Mouse (Mus musculus) brain, embryonic 18.5 days (tissue): ENCODE measurements around the gene Zfp106.

Source experiments
- DNase-seq: peaks from one replicate; pipeline ENCODE4 v3.0.0-alpha.2; 2012; ENCODE audit warnings: low read depth, low spot score

The Zfp106 gene

GRCm38 (mm10) chr2:120476277-120477087, 87.2 kb downstream of the Zfp106 start:
- no peak for DNase-seq

GRCm38 (mm10) chr2:120470856-120471255, 92.8 kb downstream of the Zfp106 start:
- DNase-seq: no peak

- no peak for DNase-seq
Measured at GRCm38 (mm10) chr2:120469715-120470114, 93.9 kb downstream of the Zfp106 start.

GRCm38 (mm10) chr2:120469220-120469619, 94.4 kb downstream of the Zfp106 start:
- DNase-seq: no peak

DNA sequence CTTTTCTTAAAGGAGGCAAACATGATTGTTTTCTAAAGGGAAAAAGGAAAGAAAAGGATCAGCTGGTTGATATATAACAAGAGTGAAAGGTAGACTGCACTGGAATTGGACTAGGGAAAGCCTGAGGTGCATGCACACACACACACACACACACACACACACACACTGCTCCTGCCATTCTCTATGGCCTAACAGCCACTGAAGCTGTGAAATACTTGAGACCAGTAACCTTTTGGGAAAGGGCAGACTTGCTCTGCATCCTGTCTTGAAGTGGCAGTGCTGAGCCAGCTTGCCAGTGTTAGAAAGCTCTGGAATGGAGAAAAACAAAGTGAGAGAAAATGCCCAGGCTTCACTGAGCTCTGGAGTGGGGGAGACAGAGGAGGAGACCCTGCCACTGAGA, 95.6 kb downstream of the Zfp106 start:
- DNase-seq: no peak

DNA sequence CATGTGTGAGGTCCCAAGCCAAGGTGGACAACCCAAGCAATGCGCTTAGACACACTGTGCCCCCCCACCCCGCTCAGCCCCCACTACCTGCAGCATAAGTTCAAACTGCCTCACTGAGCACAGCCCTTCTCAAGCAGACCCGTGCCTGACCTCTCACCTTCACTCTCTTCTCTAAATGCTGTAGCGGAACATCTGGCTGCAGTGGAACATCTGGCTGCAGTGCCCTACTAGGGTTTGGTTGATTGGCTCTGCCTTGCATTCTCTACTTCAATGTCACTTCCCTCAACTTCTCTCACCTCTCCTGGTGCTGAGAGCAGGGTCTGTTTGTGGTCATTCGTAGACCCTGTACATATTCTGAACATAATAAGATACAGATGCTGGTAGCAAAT, 98.3 kb downstream of the Zfp106 start:
- DNase-seq: no peak

DNA sequence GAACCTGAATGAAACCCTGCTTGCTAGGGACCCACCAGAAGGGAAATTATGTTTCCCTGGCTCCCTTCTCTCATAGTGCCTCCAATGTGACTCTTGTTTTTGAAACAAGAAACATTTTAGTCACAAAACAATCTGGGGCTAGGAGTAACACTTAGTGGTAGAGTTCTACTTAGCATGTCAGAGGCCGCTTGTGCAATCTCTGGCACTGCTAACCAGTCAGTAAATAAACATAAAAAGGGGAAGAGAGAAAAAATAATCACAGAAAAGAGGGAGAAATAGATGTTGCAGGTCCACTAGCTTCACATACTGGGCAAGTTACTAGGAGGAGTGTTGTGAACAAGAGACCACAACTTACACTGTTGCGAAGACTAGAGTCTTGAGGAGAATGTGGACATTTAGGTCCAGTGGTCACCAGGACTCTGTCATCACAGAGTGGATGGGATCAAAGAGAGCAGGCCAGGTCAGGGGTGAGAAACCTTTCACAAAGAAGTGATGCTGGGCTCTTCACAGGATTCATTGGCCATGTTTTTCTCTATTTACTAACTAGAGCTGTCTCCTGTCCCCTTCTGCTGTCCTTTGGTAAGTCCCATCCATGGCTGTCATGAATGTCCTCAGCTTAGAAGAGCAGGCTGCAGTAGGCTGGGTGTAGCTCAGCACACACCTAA, 98.8 kb downstream of the Zfp106 start:
- DNase-seq: peak; percentile 20

GRCm38 (mm10) chr2:120464091-120464490, 99.6 kb downstream of the Zfp106 start:
- DNase-seq: no peak

DNA sequence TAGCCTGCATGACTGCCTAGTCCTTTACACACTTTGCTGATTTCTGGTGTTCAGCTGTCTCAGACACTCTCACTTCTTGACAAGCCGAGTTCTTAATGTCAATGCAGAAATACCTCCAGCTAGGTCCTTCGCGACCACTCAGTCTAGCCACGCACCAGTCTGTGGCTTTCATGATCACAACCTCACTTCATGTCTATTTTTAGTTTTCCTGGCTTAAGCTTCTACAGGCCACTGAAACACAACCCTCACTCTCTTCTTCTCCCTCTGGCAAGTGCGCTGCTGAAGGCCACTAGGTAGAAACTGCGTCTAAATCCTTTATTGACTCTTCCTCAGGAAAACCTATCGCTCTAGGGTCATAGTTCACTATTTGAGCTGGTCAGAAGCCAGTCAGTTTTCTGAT, 100.3 kb downstream of the Zfp106 start:
- DNase-seq: no peak

DNA sequence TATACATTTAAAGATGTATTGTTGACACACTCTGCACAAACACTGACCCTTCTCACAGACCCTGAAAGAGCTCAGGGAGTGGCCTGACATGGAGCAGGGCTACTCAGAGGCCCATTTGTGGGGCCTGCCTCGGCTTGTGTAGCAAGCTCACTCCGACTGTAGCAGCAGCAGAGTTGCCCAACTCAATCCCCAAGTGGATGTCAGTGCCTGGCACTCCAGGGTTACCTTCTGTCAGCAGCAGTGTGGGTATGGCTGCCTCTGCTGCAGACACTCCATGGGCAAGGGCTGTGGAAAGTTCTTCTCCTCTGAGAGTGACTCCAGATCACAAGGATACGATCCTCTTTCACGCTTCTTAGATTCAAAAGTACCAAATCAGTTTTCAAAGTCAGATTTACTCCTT, 103.4 kb downstream of the Zfp106 start:
- DNase-seq: no peak
